Mouse (Mus musculus) heart, adult 2 months (tissue): ENCODE measurements around the gene Zfp9.

ENCODE experiments used
- CTCF ChIP-seq: fragments of 200-600 bp; IDR thresholded peaks from 2 replicates; pipeline ENCODE4 v1.8.1; 2022; ENCODE audit warnings: antibody characterized with exemption, mild to moderate bottlenecking, moderate library complexity
- EP300 ChIP-seq: fragments of 200-500 bp; IDR thresholded peaks from 2 replicates; pipeline ENCODE4 v1.6.1; 2011; ENCODE audit warnings: low read depth, low read length, control low read depth; ENCODE audit not compliant: insufficient read depth

- TF ChIP-seq EP300 (no peak), CTCF (no peak)
Measured at GRCm38 (mm10) chr6:118454452-118454851, 24.7 kb downstream of the Zfp9 start.
